Mouse (Mus musculus): ENCODE measurements at regions not wholly inside any gene's neighbourhood (a gene's known extent, or its start where the extent isn't known, plus 50 kb on each side); places are given as distances from the start of the nearest gene placed in this dataset.
A peak's percentile ranks its signal among the peaks of the same experiment; 100 is the strongest.

DNA sequence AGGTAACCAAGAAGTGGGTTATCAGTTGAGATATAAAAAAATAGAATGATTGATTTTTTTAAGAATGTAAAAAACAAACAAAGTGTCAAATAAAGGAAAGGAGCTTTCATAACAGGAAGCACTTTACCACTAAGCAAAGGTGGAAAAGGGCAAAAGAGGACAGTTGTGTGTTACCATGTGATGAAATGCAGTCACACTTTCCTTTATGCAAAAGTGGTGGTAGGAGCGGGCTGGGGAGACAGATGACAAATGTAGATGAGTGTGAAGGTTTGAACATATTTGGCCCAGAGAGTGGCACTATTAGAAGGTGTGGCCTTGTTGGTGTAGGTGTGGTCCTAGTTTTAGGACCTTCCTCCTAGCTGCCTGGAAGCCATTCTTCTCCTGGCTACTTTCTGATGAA lies 222.6 kb upstream of the Adamts5 start:
- DNase-seq: no peak

- DNase-seq: no peak
These were observed 221.3 kb upstream of the Adamts5 start for GRCm38 (mm10) chr16:86122936-86123335.

DNA sequence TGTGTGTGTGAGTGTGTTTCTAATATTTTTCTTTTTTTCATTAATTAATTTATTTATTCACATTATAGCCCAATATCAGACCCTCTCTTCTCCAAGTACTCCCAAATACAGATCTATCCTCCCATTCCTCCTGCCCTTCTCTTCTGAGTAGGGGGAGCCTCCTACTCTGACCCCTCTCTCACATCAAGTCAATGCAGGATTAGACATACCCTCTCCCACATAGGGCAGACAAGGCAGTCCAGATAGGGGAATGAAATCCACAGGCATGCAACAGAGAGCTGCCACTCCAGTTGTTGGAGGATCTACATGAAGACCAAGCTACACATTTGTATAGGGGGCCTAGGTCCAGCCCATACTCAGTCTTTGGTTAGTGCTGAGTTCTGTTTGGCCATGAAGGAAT lies 216.3 kb upstream of the Adamts5 start:
- no peak for DNase-seq

DNA sequence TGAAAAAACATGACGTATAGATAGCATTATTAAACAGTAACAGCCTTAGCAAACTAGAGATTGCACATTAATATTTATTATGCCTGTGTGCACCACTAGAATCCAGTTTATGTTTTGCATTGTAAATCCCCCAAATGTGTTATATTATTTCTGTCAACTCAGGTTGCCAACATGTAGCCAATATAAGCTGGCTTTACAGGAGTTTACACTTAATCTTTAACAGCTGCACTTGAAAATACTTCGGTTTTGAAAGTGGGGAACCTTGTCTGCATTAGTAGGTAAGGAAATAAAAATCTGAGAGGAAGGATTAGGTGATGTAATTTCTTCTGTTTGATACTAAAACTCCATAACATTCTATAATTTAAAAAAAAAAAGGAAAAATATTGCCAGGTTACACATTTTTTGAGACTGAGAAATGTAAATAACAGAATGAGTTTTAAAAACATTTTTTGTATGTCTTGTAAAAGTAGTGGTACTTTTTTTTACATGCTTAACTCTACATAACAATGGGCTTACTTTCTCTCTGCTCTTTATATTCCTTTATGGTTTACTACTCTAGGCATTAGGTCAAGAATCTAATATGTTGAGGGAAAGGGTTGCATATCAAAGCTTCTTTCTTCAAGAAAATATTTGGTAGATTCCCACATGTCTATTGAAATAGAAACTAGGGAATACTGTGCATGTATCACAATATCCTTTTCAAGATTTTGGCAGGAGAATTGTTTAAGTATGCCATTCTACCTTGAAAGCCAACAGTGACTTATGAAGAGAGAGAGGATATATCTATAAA lies 214.2 kb upstream of the Adamts5 start:
- no peak for DNase-seq

- no peak for DNase-seq
These were observed 192.8 kb upstream of the Adamts5 start for GRCm38 (mm10) chr16:86094461-86094860.

DNA sequence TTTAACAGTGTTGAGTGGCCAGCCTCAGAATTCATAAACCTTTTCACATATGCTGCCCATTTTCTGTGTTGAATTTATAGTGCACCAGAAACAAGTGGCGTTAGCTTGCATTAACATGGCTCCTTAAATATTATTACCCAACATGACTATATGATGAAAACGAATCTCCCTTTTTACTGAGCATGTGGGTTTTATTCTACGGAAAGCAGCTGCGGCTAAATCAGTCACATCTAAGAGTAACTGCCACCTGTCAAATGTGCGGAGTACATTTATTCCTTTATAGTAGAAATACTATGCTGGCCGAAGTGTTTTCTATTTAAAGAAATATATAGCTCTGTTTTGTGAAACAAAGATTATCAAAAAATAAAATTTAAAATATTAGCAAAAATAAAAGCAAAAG lies 188.5 kb upstream of the Adamts5 start:
- no peak for DNase-seq

DNA sequence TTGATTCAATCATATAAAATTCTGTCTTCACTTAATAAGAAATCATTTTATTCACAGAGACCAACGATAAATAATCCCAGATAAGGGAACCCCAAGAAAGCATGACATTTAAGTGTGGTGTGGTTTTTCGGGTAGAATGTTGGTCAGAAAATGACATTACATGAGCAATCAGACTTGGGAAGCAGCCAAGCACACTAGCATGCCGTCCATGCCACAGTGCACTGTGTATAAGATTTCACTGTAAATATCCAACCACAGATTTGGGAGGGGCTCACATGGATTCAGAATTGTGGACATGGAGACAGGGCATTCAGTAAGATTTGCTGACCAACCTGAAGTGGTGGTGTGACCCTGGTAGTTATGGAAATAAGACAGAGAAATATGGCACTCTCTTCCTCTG lies 185.8 kb upstream of the Adamts5 start:
- DNase-seq: no peak

DNA sequence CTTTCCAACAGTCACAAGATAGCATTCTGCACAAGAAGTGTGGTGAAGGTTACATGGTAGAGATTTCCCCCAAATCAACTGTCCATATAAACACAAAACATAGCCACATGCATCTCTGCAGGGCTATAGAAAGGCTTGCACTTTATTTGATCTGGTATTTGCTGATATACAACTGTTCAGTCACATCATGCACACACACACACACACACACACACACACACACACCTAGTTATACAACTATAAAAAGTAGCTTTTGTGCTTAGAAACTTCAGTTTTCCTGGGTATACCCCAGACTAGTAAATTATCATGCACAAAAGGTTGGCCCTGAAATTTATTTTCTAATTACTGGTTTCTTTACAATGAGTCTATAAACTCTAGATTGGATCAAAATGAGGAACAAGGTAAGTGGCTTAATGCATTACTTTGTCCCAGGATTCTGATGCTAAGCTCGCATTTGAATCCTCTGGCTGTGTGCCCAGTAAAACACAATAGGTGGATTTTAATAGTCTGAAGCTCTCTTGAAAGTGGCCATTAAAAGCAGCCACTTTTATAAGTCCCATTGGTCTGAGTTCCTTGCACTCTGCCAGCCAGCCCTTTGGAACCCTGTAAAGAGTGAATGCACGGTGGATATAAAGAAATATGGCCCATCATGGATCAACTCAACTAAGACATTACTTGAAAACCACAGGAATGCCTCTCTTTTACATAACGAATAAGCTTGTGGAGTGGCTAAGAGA lies 166.2 kb upstream of the Adamts5 start:
- DNase-seq: no peak

DNA sequence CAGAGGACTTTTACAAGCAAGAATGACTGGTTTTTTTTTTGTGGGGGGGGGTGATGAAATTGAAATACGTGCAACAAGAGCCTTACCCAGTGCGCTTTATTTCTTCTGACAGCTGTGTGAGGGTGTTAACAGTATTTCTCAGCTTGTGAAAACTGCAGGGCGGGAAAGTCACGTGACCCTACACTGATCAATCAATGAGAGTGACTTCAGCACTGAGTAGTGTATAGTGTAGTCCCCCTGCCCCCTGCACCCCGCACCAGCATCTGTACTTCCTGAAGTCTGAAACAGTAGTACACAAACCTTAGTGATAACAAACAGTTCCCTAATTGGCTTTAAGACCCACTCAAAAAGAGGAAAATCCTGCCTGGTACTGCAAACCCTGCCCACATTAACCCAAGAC lies 158.5 kb upstream of the Adamts5 start:
- DNase-seq: no peak

DNA sequence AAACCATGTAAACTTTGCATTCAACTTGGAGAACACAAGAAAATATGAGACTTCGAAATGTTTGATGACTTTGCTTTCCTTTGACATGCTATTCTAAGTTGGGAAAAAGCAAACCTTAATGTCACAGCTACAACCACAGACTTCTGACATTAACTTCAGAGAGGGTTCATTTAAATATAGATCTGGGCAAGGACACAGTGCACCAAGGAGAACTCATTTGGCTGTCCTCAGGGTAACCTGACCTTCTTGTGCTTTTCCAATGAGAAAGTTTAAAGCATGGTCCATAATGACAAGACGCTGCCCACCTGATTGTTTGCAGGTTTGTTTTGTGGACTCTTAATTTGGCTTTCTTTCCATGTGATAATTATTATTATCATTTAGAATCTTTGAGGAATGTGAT lies 143.1 kb upstream of the Adamts5 start:
- DNase-seq: no peak

- no peak for DNase-seq
These were observed 133.1 kb upstream of the Adamts5 start for GRCm38 (mm10) chr16:86034772-86035171.

DNA sequence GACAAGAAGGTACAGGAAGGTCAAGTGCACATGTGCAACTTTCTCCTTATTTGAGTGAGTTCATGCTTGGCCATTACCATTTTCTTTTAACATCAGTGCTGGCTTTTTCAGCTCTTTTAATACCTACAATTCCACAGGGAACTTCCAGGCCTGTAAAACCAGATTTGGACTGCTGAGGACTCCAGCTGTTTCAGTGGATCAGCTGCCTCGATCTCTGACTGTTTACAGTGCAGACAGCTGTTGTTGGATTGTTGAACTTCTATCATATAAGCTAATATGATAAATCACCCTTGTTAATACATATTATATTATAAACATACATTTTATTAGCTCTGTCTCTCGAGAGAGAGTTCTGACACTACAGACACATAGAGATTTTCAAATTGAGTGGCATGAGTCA lies 126.1 kb upstream of the Adamts5 start:
- no peak for DNase-seq

GRCm38 (mm10) chr16:86015336-86015735 lies 113.7 kb upstream of the Adamts5 start:
- no peak for DNase-seq

DNA sequence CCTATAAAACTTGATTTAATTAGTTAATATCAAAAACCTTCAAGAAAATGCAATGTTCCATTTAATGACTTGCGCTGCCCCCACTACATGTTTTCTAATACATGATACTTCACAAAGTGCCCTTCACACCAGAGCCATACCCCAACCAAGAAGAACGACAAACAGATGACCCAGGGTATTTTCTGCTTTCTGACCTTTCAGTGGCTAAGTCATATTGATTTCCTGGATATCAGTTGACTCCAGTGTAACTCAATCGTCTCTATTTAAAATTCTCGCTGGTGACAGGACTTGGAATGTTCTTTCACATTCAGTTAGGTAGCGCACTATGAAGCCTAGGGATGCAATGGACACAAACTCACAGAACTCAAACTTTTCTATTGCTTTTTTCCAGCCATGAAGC lies 109.4 kb upstream of the Adamts5 start:
- DNase-seq: no peak

DNA sequence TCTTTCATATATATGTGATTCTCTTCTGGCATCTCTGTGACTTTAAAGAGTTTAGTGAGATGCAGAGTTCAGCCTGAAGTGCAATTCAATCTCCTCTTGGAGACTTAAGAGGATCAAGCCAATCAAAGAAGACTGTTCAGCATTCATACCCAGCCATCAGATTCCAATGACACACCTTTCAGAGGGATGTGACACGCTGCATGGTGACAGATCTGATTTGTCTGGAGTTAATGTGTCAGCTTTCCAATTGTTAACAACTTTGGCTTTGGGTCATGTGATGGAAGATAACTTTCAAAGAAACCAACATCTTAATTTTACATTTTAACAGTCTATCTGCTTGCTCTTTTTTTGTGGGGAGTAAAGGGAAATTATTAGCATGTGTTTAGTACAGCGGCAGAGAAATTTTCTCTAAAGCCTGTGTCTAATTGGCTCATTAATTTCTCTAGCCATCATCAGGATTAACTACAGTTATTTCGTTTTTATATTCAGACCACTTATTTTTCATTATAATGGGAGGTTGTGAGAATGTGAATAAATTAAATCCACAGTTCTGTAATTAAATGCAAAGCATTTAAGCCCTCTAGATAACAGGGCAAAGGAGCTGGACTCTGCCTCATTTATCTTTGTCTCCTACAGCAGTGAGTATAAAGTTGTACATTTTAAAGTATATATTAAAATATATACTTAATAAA lies 108.2 kb upstream of the Adamts5 start:
- no peak for DNase-seq

DNA sequence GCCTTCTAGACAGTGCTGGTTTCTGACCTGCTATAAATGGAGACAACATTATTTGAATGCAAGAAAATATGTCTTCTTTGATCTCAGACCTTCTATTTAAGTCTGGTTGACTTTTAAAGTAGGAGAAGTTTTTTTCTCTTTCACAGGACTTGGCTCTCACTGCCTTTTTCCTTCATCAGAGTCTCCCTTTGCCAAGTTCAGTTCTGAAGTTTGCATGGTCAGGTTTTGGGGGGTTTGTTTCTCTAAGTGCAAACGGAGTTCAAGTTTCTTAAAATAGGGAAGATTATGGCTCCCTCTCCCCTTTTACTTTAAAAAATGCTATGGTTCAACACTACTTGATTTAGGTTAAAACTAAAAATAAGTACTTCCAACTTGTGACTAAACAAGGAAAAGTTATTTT lies 106.2 kb upstream of the Adamts5 start:
- no peak for DNase-seq

DNA sequence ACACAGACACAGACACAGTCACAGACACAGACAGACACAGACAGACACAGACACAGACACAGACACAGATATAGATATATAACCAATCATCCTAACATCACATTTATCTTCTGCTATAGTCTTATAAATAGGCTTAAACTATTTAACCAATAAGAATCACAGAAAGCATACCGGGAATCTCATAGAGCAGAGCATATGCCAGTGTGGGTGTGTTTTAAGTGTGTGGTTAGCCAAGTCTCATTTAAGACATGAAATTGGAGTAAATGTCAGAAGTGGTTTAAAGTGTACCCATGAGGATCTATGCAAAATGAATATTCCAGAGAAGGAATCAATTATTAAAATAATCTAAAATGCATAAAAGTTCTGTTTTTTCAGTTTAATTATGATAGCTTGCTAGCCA lies 99.2 kb upstream of the Adamts5 start:
- DNase-seq: no peak

GRCm38 (mm10) chr16:85985841-85986240 lies 84.2 kb upstream of the Adamts5 start:
- DNase-seq: no peak

- peak; percentile 90 for DNase-seq
These were observed 75.5 kb upstream of the Adamts5 start for GRCm38 (mm10) chr16:85977102-85977501.

DNA sequence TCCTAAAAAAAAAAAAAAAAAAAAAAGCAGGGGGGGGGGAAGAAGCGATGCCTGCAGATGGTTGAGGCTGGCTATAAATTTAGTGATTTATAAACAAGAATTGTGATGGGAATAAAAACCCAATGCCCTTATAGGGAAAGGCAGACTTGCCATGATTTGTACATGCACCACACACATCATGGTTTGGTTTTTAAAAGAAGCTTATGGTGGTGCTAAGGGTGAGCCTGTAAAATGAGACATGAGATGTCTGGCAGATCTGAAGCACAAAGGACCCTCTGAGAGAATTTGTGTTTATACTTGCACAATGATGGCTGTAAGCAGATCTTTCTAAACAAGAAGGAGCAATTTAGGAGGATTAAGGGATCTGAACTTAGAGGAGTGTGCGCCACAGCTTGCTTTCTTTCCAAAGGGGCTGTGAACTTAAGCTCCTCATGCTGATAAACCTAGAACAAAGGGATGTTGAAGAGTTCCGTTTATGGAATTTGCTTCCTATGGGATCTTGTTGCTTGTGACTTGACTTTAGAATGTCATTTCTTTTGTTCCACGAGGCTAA lies 65.3 kb upstream of the Adamts5 start:
- DNase-seq: no peak

DNA sequence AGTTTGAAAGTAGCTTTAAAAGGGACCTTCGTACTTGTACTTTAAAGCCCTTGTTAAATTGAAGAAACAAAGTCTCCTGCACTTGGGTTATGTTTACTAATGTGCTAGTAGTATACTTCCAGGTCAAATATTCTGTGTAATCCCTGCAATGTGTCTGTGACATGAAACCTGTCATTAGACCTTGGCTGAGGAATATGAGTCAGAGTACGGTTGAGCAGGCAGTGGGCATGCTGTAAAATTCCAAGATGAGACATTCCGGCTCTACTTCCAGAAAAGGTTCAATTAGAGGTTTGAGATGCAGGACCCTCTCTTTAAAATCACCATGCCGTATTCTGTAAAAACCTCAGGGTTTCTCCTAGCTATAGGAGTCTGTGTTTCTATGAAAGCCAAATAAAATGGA lies 64.6 kb upstream of the Adamts5 start:
- no peak for DNase-seq

DNA sequence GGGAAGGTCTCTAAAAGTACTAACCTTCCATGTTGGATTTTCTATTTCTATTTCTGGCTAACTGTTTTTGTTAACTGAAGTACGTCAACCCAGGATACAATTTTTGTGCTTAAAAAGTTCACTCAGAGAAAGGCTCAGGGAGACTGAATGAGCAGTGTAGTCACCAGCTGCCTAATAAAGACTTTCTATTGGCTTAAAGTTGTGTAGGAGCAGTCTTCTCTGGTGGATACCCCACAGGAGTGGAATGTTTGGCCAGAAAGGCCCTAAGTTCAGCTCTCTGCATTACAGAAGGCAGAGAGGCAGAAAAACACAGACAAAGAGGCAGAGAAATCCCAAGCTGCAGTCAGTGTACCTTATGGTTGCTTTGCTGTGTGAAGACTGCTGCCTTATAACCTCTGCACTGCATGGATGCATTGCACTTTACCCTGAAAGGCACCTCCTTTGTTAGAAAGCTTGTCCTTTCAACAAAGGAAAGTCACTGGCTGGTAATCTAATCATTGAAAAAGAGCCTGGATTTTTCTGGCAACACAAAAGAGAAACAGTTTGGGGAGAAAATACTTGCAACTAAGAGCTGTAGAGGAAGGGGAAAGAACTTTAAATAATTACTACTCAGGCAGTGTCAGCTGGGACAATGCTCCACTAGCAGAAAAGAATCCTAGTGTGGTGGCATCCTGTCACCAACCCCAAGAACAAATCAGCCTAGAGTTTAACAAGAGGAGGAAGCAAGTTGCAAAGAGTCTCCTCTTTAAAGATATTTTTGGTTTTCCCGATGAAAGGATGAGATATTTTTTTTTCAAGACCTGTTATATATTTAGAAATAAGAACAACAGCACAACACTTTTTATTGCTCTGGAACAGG lies 63.0 kb upstream of the Adamts5 start:
- peak; percentile 94 for DNase-seq
